Mouse (Mus musculus): ENCODE results near the gene Hspa12a.

DNA sequence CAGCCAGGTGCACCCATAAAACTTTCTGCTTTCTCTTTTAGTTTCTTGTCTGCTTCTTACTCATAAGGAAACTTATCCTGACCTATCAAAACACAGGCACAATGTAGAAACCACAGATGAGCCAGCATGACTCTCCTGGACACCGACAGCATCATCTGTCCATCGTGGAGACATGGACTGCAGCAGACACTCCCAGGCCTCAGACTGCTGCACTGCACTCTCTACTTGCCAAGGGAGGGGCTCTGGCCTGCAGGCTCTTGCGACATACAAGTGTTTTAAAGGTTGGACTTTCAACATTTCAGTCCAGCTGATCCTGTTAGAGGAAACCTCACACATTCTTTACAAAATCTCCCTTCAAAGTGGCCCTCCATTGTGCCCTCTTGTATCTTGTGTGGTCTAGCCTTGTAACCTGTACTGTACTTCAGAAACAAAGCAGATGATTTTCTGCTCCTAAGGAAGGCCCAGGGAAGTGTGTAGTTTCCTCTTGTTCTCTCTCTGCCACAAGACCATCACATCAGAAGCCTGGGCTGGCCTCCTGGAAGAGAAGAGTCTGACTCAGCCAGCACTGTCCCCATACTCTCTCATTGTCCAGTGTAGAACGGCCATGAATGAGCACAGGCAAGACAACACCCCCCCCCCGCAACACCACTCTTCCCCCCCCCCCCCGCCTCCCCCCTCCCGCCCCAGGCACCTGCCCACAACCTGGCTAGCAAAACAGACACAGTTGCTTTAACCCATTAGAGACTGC lies 92.6 kb downstream of the Hspa12a start:
- TF ChIP-seq CTCF (IDR thresholded peaks at IDR 0.05; ENCODE audit: control insufficient read depth, insufficient read depth, insufficient replicate concordance, low read depth, low read length): no peak
- TF ChIP-seq POLR2A (IDR thresholded peaks at IDR 0.05; ENCODE audit: control insufficient read depth, low read depth, low read length): no peak

Measured in testis, adult 2 months (tissue).